Mouse (Mus musculus) ES-E14 (cell line): Measurements from ENCODE around the gene Tmc2. TPM values are rescaled to one million over a fixed set of nuclear protein-coding genes. Genes with fewer than 3 reads are reported as not detected.

Experiments used
- DNase-seq: peaks from one replicate; pipeline ENCODE4 v3.0.0-alpha.2; 2013; ENCODE audit warnings: low read depth, low spot score
- H3K27ac ChIP-seq: 2 replicates; pipeline ENCODE4 v1.5.1; 2012; ENCODE audit warnings: low read depth, mild to moderate bottlenecking, low read length, moderate library complexity, mixed read lengths; ENCODE audit not compliant: poor library complexity, insufficient read depth, severe bottlenecking
- H3K36me3 ChIP-seq: 2 replicates; pipeline ENCODE4 v1.6.1; 2012; ENCODE audit warnings: mild to moderate bottlenecking, low read length, moderate library complexity, mixed read lengths; ENCODE audit not compliant: control insufficient read depth, poor library complexity, insufficient read depth, severe bottlenecking
- H3K4me1 ChIP-seq, 2 experiments: fragments of 150-350 bp in 1 of 2; sonication (generic) in 1 of 2; 2 replicates each; pipeline ENCODE4 v1.6.1; 2012; ENCODE audit warnings: low read length in 2 of 2, mild to moderate bottlenecking in 1 of 2, mixed read lengths in 1 of 2; ENCODE audit not compliant: control insufficient read depth in 2 of 2, insufficient read depth in 2 of 2, poor library complexity in 1 of 2
- H3K4me3 ChIP-seq, 2 experiments: fragments of 150-350 bp in 1 of 2; sonication (generic) in 1 of 2; 2 replicates each; pipeline ENCODE4 v1.5.1; 2012; ENCODE audit warnings: low read length in 2 of 2, low read depth in 1 of 2, mild to moderate bottlenecking in 1 of 2, mixed read lengths in 1 of 2; ENCODE audit not compliant: insufficient read depth in 1 of 2, poor library complexity in 1 of 2, severe bottlenecking in 1 of 2
- H3K9ac ChIP-seq: 2 replicates; pipeline ENCODE4 v1.6.1; 2012; ENCODE audit warnings: low read depth, mild to moderate bottlenecking, low read length, mixed read lengths; ENCODE audit not compliant: poor library complexity, insufficient read depth, severe bottlenecking
- H3K9me3 ChIP-seq: fragments of 150-350 bp; sonication (generic); 2 replicates; pipeline ENCODE4 v1.6.1; 2012; ENCODE audit warnings: low read depth, mild to moderate bottlenecking, low read length; ENCODE audit not compliant: control insufficient read depth, insufficient read depth
- CHD2 ChIP-seq: IDR thresholded peaks from 2 replicates; pipeline ENCODE4 v1.6.1; 2014; ENCODE audit warnings: mild to moderate bottlenecking, low read depth, low read length, inconsistent platforms
- HCFC1 ChIP-seq: IDR thresholded peaks from 2 replicates; pipeline ENCODE4 v1.6.1; 2012; ENCODE audit warnings: low read length, inconsistent platforms, borderline replicate concordance; ENCODE audit not compliant: insufficient read depth
- MAFK ChIP-seq: IDR thresholded peaks from 2 replicates; pipeline ENCODE4 v1.6.1; 2014; ENCODE audit warnings: mild to moderate bottlenecking, low read depth, low read length, inconsistent platforms; ENCODE audit not compliant: insufficient read depth
- ZC3H11A ChIP-seq: IDR thresholded peaks from 2 replicates; pipeline ENCODE4 v1.6.1; 2012; ENCODE audit warnings: low read depth, mild to moderate bottlenecking, inconsistent platforms, low read length, borderline replicate concordance
- ZNF384 ChIP-seq: IDR thresholded peaks from 2 replicates; pipeline ENCODE4 v1.6.1; 2012; ENCODE audit warnings: low read depth, low read length, inconsistent platforms
- in situ Hi-C, 2 experiments: fragments of 600-800 bp; cut with MboI; formaldehyde crosslinking; loops; one replicate each; pipeline ENCODE4 v1.15.1; 2025; ENCODE audit warnings: low sequenced_read_pairs in 2 of 2, inconsistent platforms in 1 of 2; ENCODE audit not compliant: unreplicated experiment in 2 of 2
- total RNA-seq: library from RNA; depleted of rRNA; stranded (reverse); fragments of 300-350 nt; gene quantifications from 2 replicates; pipeline ENCODE4 v1.2.3, GENCODE M21; 2012

Gene Tmc2
- total RNA-seq, 1 experiment: 0.09 TPM

DNA sequence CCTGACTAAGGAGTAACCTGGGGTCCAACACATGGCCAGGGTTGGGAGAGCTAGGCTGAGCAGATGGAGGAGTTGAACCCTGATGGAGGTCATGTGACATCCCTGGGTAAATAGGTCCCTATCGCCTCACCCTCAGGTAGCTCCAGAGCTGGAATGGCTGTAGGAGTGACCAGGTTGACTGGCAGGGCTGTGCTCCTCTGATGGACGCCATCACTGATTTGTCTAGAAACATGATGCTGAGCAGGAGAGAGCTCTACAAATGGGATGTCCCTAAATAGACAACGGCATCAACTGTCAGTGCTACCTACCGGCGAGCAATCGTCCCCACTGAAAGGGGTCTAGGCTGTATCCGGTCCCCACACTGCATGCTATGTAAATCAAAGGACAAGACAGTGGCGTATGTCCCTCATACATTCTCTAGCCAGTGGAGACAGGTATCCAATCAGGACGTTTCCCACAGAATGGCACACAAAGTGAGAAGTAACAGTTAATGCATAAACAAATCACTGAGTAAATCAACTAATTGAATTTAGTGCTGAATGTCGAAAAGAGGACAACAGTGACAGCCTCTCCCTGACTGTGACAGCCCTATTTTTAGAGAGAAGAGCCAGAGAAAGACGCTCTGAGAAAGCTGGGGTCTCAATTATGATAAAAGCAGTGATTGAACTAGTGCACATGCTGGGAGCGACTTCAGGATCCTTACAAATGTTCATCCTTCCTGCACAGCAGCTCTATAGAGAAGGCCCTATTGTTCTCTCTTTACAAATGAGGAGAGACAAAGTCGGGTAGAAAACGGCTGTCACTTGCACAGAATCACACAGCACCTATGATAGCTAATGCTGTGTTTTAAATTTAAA is 37.5 kb upstream of the Tmc2 start:
- Histone ChIP-seq H3K9ac (no peak overlapping the region), H3K27ac (no peak overlapping the region), H3K9me3 (no peaks in the 10 kb centered on the region), H3K36me3 (no peaks in the 10 kb centered on the region), H3K4me3 (no peak overlapping the region), H3K4me1 (no peaks in the 10 kb centered on the region)
- in situ Hi-C loops: no loop called here
- DNase-seq: no peak
- no peak for TF ChIP-seq HCFC1
- no peak for TF ChIP-seq CHD2
- no peak for TF ChIP-seq ZC3H11A

DNA sequence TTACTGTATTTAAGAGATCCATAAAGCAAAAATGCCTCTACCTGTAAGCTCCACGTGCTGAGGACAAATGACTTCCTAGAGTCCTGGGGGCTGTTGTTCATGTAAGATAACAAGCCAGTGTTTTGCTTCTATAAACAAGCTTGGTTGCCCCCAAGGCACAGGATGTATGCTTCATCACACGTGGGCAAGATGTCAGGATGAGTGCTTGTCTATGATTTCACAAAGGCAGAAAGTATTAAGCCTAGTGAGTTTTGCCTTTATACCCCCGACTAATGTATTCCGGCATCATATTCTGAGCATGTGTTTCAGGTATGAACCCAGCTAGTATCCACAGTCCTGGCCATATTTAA is 36.9 kb upstream of the Tmc2 start:
- TF ChIP-seq HCFC1 (no peak), CHD2 (no peak), MAFK (no peak), ZC3H11A (no peak), ZNF384 (no peak)
- no peaks in the 10 kb centered on the region for H3K9me3 ChIP-seq
- H3K4me3 ChIP-seq: no peak overlapping the region
- H3K4me1 ChIP-seq: no peaks in the 10 kb centered on the region
- H3K27ac ChIP-seq: no peak overlapping the region
- DNase-seq: no peak
- no peaks in the 10 kb centered on the region for H3K36me3 ChIP-seq
- in situ Hi-C loops: no loop called here
- H3K9ac ChIP-seq: no peak overlapping the region

DNA sequence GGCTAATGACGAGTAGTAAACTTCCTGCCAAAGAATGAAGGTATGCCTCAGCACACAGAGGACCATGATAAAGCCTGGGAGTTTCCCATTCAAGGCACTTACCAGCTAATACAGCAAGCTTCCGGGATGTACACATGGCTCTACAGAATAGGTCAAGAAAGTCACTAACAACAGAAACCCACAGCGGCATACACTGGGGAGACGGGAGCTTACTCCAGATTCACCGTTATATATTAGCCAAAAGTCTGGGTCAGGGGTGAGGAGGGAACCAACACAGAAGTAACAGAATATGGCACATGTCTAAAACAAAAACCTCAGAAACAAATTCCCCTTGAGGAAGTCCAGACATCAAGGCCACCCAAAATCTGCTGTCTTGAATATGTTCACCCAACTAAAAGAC is 32.3 kb upstream of the Tmc2 start:
- Histone ChIP-seq H3K4me1 (no peaks in the 10 kb centered on the region), H3K4me3 (no peak overlapping the region), H3K36me3 (no peaks in the 10 kb centered on the region), H3K9me3 (no peaks in the 10 kb centered on the region), H3K9ac (no peak overlapping the region), H3K27ac (no peak overlapping the region)
- no peak for DNase-seq
- no peak for TF ChIP-seq CHD2
- TF ChIP-seq HCFC1: no peak
- TF ChIP-seq MAFK: no peak
- no peak for TF ChIP-seq ZNF384
- TF ChIP-seq ZC3H11A: no peak
- in situ Hi-C loops: no loop called here

DNA sequence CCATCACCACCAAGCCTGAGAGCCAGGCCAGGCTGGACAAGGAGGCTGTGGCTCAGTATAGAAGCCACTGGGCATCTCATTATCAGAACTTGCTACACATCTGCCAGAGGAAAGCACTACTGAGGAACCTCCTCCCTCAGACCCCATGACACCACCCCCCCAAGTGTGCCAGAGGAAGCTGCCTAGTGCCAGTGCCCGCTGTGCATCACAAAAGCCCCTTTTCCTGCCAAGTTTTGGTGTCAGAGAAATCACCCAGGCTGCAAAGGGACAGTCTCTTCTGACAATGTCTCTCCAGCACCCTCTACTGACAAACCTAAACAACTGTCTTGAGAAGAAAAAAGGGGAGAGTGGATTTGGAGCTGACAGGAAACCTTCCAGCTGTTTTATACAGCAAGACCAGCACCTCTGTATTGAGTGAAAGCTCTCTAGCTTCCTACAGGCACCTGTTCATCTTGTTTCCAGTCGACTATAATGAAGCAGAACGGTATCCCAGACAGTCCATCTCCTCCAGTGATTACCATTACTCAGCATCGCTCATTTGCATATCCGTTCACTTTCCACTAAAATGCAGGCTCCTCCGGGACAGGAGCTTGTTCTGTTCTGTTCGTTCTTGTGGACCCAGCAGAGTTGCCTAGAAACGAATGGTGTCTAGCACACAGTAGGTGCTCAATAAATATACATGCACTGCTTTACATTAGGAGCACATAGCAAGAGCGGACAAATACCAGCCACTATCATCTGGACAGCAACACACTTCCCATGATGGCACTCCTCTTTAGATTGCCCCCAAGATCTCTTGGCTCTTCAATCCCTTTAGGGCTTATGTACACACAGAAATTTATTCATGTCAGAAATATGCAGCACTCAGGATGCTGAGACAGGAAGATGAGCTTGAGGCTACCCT is 28.4 kb upstream of the Tmc2 start:
- H3K9me3 ChIP-seq: no peaks in the 10 kb centered on the region
- DNase-seq: no peak
- H3K4me1 ChIP-seq: no peaks in the 10 kb centered on the region
- H3K9ac ChIP-seq: no peak overlapping the region
- peaks cover 8% of the 10 kb centered on the region for H3K36me3 ChIP-seq
- no peak overlapping the region for H3K27ac ChIP-seq
- H3K4me3 ChIP-seq: no peak overlapping the region
- in situ Hi-C loops: no loop called here
- TF ChIP-seq MAFK (no peak), ZNF384 (no peak)
